Mouse (Mus musculus) midbrain, embryonic 11.5 days (tissue): ENCODE results near the gene Nap1l4. TPM values are rescaled to one million over a fixed set of nuclear protein-coding genes. Genes with fewer than 3 reads are reported as not detected.

Experiments used
- ATAC-seq: fragments of 200-750 bp; cut with Nextera tagmentation; 2 replicates; pipeline ENCODE4 v1.8.0; 2017; ENCODE audit warnings: moderate TSS enrichment, moderate library complexity; ENCODE audit not compliant: low FRiP score
- DNase-seq: peaks from one replicate; pipeline ENCODE4 v3.0.0; 2015; ENCODE audit warnings: low spot score; ENCODE audit errors: missing footprints
- H3K27ac ChIP-seq: fragments of 300-500 bp; sonication (generic); 2 replicates; pipeline ENCODE4 v1.5.1; 2014; ENCODE audit warnings: low read depth, low read length
- H3K27me3 ChIP-seq: fragments of 300-500 bp; sonication (generic); 2 replicates; pipeline ENCODE4 v1.6.1; 2014; ENCODE audit warnings: mild to moderate bottlenecking, low read length, moderate library complexity, mixed read lengths; ENCODE audit not compliant: control insufficient read depth, insufficient read depth
- H3K36me3 ChIP-seq: fragments of 300-500 bp; sonication (generic); 2 replicates; pipeline ENCODE4 v1.6.1; 2014; ENCODE audit warnings: mild to moderate bottlenecking, low read length, moderate library complexity, mixed read lengths; ENCODE audit not compliant: control insufficient read depth, insufficient read depth
- H3K4me1 ChIP-seq: fragments of 300-500 bp; sonication (generic); 2 replicates; pipeline ENCODE4 v1.6.1; 2014; ENCODE audit warnings: low read length; ENCODE audit not compliant: control insufficient read depth, insufficient read depth
- H3K4me2 ChIP-seq: fragments of 300-500 bp; sonication (generic); 2 replicates; pipeline ENCODE4 v1.6.1; 2014; ENCODE audit warnings: mild to moderate bottlenecking, moderate library complexity
- H3K4me3 ChIP-seq: fragments of 300-500 bp; sonication (generic); 2 replicates; pipeline ENCODE4 v1.5.1; 2014; ENCODE audit warnings: low read depth, low read length
- H3K9ac ChIP-seq: fragments of 300-500 bp; sonication (generic); 2 replicates; pipeline ENCODE4 v1.6.1; 2014; ENCODE audit warnings: low read length
- H3K9me3 ChIP-seq: fragments of 300-500 bp; sonication (generic); 2 replicates; pipeline ENCODE4 v1.6.1; 2016; ENCODE audit warnings: low read length; ENCODE audit not compliant: control insufficient read depth
- WGBS: fragments of 180-500 bp; shearing (Covaris S2); extraction: QIAGEN DNeasy Blood & Tissue Kit; methylation state at CpG from one replicate; pipeline ENCODE4 v1.1.7; 2014; 5-methylcytosine and 5-hydroxymethylcytosine counted together
- polyA plus RNA-seq: library from polyadenylated mRNA; unstranded; fragments of >200 nt; fragmentation: Nextera tagmentation; extraction: Ambion mirVana; gene quantifications from 2 replicates; pipeline ENCODE4 v1.2.1, GENCODE M21; 2014

Nap1l4 gene
- polyA plus RNA-seq, 1 experiment from 2014 or later, result 194 TPM

GRCm38 (mm10) chr7:143510593-143511334 is 38.1 kb downstream of the Nap1l4 start:
- peaks cover 21% of the 10 kb centered on the region for H3K36me3 ChIP-seq
- DNase-seq (no peak), ATAC-seq (no peak)
- no peaks in the 10 kb centered on the region for H3K9me3 ChIP-seq
- no peak overlapping the region for H3K4me3 ChIP-seq
- H3K4me2 ChIP-seq, result no peak overlapping the region
- no peaks in the 10 kb centered on the region for H3K27me3 ChIP-seq
- 90% methylated on average over 3 of the region's 3 CpGs for WGBS
- no peak overlapping the region for H3K27ac ChIP-seq
- H3K9ac ChIP-seq, result no peak overlapping the region
- no peaks in the 10 kb centered on the region for H3K4me1 ChIP-seq

GRCm38 (mm10) chr7:143509566-143509965 is 39.3 kb downstream of the Nap1l4 start:
- Histone ChIP-seq H3K4me1 (no peaks in the 10 kb centered on the region), H3K36me3 (peaks cover 17% of the 10 kb centered on the region), H3K4me2 (no peak overlapping the region), H3K4me3 (no peak overlapping the region), H3K27me3 (no peaks in the 10 kb centered on the region), H3K9ac (no peak overlapping the region), H3K27ac (no peak overlapping the region), H3K9me3 (no peaks in the 10 kb centered on the region)
- DNase-seq (no peak), ATAC-seq (no peak)
- WGBS, result 63% methylated on average over 1 of the region's 1 CpGs

GRCm38 (mm10) chr7:143506675-143507074 is 42.2 kb downstream of the Nap1l4 start:
- Histone ChIP-seq H3K9ac (no peak overlapping the region), H3K27me3 (peaks cover 26% of the 10 kb centered on the region), H3K4me1 (peaks cover 5% of the 10 kb centered on the region; the same call in 1 of the 2 replicates), H3K4me3 (no peak overlapping the region), H3K4me2 (no peak overlapping the region), H3K9me3 (no peaks in the 10 kb centered on the region), H3K27ac (no peak overlapping the region), H3K36me3 (no peaks in the 10 kb centered on the region)
- ATAC-seq (no peak), DNase-seq (peak; percentile 92)
- WGBS, result 30% methylated on average over 7 of the region's 7 CpGs

- H3K4me3 ChIP-seq, result no peak overlapping the region
- peaks cover 30% of the 10 kb centered on the region for H3K27me3 ChIP-seq
- H3K36me3 ChIP-seq, result no peaks in the 10 kb centered on the region
- H3K4me1 ChIP-seq, result peaks cover 5% of the 10 kb centered on the region; the same call in 1 of the 2 replicates
- H3K9ac ChIP-seq, result no peak overlapping the region
- WGBS, result 69% methylated on average over 7 of the region's 7 CpGs
- no peak for DNase-seq
- no peak overlapping the region for H3K4me2 ChIP-seq
- no peak overlapping the region for H3K27ac ChIP-seq
- ATAC-seq, result no peak
- H3K9me3 ChIP-seq, result no peaks in the 10 kb centered on the region
Measured at GRCm38 (mm10) chr7:143506271-143506670, 42.6 kb downstream of the Nap1l4 start.

- Histone ChIP-seq H3K9ac (no peak overlapping the region), H3K9me3 (no peaks in the 10 kb centered on the region), H3K4me2 (no peak overlapping the region), H3K27ac (no peak overlapping the region), H3K27me3 (peaks cover 35% of the 10 kb centered on the region), H3K4me1 (peaks cover 5% of the 10 kb centered on the region; the same call in 1 of the 2 replicates), H3K36me3 (no peaks in the 10 kb centered on the region), H3K4me3 (no peak overlapping the region)
- no peak for ATAC-seq
- DNase-seq, result peak; percentile 94
- 26% methylated on average over 11 of the region's 11 CpGs for WGBS
Measured at GRCm38 (mm10) chr7:143505823-143506222, 43.1 kb downstream of the Nap1l4 start.

GRCm38 (mm10) chr7:143505411-143505810 is 43.5 kb downstream of the Nap1l4 start:
- no peak overlapping the region for H3K4me2 ChIP-seq
- H3K4me3 ChIP-seq, result no peak overlapping the region
- no peaks in the 10 kb centered on the region for H3K36me3 ChIP-seq
- no peaks in the 10 kb centered on the region for H3K9me3 ChIP-seq
- no peak overlapping the region for H3K9ac ChIP-seq
- DNase-seq, result no peak
- H3K4me1 ChIP-seq, result peaks cover 5% of the 10 kb centered on the region; the same call in 1 of the 2 replicates
- WGBS, result 90% methylated on average over 2 of the region's 2 CpGs
- peaks cover 39% of the 10 kb centered on the region for H3K27me3 ChIP-seq
- no peak for ATAC-seq
- H3K27ac ChIP-seq, result no peak overlapping the region

GRCm38 (mm10) chr7:143503926-143504325 is 45.0 kb downstream of the Nap1l4 start:
- H3K27me3 ChIP-seq, result peaks cover 42% of the 10 kb centered on the region
- H3K4me2 ChIP-seq, result no peak overlapping the region
- WGBS, result 84% methylated on average over 6 of the region's 6 CpGs
- H3K27ac ChIP-seq, result no peak overlapping the region
- peaks cover 5% of the 10 kb centered on the region; the same call in 1 of the 2 replicates for H3K4me1 ChIP-seq
- ATAC-seq (no peak), DNase-seq (no peak)
- H3K9me3 ChIP-seq, result no peaks in the 10 kb centered on the region
- no peaks in the 10 kb centered on the region for H3K36me3 ChIP-seq
- no peak overlapping the region for H3K9ac ChIP-seq
- no peak overlapping the region for H3K4me3 ChIP-seq

- Histone ChIP-seq H3K9ac (peak within 1 kb of the TSS; percentile 24; the same call in 1 of the 2 replicates), H3K4me2 (peak within 1 kb of the TSS; percentile 57), H3K36me3 (no peaks in the 10 kb centered on the region), H3K9me3 (no peaks in the 10 kb centered on the region), H3K27ac (no peak within 1 kb of the TSS), H3K4me1 (peaks cover 5% of the 10 kb centered on the region; the same call in 1 of the 2 replicates), H3K27me3 (peaks cover 42% of the 10 kb centered on the region), H3K4me3 (peak within 1 kb of the TSS; percentile 34)
- peak; percentile 94 for DNase-seq
- WGBS, result 3% methylated on average over 51 of the region's 51 CpGs
- ATAC-seq, result no peak
Measured at GRCm38 (mm10) chr7:143502418-143503200, 46.3 kb downstream of the Nap1l4 start, which contains the start of gene Phlda2. Gene Phlda2 (minus strand): TSS chr7:143503150.
